Mouse (Mus musculus): ENCODE measurements around the gene Senp1.

DNA sequence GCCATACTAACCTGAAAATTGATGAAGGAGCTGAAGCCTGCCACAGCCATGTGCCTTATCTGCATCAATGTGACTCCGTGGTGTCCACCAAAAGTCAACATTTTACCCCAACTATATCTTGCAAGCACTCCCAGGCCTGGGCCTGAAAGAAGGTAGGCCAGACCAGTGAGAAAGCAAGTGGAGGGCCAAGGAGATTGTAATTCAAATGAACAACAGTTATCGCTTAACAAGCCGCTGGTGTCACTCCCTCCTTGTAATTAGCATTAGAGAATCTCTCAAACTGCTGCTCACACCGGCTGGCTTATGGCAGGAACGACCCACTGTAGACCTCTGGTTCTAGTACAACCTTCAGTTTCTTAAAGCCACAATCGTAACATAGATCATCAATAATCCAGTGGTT, 16.6 kb downstream of the Senp1 start:
- TF ChIP-seq CTCF (IDR thresholded peaks at IDR 0.05; ENCODE audit: insufficient read depth, low read depth, low read length) (no peak), POLR2A (IDR thresholded peaks at IDR 0.05; ENCODE audit: insufficient read depth, low read depth, low read length) (no peak)
